Mouse (Mus musculus): Measurements from ENCODE around the gene Zfp507.

Gene Zfp507

DNA sequence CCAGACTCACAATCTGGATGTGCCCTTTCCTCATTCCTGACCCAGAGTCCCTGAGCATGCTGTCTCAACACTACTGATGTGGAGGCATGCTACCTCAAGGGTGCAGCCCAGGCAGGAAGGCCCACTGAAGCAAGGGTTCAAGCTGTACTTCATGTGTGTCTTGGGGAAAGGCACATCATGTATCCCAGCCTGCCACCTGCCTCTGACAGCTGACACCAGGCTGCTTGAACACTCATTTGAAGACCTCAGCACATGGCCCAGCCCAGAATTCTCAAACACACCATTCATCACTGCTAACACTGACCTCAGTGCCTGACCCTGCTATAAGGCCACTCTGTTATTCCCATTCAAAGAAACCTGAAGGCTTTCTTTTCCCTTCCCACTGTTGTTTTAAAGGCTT is 20.6 kb downstream of the Zfp507 start:
- CTCF ChIA-PET: no interaction called here

DNA sequence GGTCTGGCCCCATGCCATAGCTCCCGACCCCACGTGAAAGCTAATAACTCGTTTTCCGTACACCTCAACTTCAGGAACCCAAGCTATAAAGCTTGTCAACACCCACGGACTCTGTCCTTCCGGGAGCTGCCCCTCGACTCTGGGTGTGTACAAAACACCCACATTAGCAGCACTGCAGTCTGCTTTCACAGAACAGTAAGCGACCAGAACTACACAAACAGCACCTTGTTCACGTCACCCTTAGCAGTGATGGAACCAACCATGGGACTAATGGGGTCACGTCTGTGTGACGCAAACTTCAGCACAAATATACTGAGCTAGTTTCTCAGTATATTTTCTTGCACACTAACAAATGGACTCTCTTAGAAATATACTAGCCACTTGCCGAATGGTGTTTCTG is 28.7 kb downstream of the Zfp507 start:
- CTCF ChIA-PET: no interaction called here

DNA sequence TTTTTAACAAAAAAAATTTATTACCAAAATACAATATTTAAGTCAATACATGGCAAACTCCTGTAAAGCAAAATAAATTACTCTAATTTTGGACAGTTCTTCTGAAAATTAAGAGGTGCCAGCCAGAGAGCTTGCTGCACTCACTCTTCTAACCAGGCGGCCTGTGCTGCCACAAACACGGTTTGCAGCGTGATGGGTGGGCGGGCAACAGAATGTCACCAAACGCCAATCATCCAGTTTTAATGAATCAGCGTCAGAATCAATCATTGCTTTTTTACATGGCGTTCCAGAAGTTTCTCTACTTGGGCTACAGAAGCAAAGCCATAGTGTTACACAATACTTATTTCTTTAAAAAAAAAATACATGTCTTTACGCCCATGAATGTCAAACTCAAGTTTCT is 30.5 kb downstream of the Zfp507 start:
- CTCF ChIA-PET: no interaction called here

DNA sequence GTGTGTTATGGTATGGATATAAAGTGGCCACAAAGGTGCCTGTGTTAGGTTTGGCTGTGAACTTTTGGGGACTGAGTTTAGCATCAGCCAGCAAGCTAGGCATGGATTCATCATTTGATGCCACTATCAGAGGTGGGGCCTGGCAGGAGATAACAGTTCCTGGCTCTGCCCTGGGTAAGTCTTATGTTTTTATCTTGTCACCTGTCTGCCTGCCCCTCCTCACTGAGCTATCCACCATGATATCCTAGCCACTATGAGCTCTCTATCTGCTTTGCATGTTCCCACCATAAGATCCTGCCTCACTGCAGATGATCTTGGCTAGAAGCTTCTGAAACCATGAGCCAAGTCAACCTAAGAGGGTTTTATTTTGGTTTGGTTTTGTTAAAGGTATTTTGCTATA is 31.7 kb downstream of the Zfp507 start:
- CTCF ChIA-PET: no interaction called here

DNA sequence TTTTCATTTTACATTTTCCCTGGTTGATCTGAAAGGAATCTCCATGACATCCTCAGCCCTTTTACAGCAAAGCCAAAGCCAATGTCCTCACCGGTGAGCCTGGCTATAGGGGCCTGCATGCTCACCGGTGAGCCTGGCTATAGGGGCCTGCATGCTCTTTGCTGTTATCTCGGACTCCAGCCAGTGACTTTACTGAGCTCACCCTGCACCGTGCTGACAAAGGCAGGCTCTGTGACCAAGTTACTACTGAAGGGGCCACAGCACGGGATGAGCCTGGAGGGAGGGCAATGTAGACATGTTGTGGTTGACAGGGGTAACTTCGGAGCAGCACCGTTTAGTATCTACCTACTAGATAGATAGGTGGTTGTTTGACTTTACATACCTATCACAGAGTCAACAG is 32.7 kb downstream of the Zfp507 start:
- CTCF ChIA-PET: no interaction called here

DNA sequence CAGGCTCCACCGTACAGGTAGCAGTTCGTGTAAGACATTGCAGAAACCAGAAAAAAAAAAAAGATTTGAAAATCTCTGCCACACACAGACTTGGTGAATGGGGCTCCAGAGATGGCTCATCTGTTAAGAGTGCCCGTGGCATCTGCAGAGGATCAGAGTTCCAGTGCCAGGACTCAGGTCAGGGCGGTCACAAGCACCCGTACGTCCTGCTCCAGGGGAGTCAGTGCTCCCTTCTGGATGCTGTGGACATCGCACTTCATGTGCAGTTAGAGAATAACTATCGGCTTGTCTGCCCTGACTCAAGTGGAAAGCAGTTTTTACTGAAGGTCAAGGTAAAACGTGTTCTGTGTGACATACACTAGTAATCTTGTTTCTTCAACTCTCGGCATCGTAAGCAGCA is 38.3 kb downstream of the Zfp507 start:
- CTCF ChIA-PET: no interaction called here

DNA sequence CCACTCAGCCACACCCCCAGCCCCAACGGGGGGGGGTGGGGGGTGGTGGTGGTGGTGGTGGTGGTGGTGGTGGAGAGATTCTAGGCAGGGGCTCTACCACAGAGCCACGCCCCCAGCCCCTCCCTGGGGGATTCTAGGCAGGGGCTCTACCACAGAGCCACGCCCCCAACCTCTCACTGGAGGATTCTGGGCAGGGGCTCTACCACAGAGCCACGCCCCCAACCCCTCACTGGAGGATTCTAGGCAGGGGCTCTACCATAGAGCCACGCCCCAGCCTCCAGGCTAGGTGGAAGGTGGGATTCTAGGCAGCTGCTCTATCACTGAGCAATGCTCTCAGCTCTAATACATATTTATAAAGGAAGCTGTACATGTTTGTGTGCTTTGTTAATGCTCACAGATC is 41.0 kb downstream of the Zfp507 start:
- CTCF ChIA-PET: no interaction called here

DNA sequence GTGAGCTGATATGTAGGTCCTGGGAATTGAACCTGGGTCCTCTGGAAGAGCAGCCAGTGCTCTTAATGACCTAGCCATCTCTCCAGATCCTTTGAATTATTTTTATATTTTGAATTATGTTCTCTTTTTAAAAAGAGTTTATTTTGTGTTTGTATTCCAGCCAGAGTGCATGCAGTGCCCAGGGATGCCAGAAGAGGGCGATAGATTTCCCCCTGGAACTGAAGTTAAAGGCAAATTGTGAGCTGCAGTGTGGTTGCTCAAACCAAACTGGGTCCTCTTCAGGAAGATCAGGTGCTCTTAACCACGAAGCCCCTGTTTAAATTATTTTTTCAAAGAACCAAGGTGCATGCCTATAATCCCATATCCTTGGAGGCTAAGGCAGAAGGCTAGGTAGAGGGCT is 43.2 kb downstream of the Zfp507 start:
- CTCF ChIA-PET: no interaction called here

DNA sequence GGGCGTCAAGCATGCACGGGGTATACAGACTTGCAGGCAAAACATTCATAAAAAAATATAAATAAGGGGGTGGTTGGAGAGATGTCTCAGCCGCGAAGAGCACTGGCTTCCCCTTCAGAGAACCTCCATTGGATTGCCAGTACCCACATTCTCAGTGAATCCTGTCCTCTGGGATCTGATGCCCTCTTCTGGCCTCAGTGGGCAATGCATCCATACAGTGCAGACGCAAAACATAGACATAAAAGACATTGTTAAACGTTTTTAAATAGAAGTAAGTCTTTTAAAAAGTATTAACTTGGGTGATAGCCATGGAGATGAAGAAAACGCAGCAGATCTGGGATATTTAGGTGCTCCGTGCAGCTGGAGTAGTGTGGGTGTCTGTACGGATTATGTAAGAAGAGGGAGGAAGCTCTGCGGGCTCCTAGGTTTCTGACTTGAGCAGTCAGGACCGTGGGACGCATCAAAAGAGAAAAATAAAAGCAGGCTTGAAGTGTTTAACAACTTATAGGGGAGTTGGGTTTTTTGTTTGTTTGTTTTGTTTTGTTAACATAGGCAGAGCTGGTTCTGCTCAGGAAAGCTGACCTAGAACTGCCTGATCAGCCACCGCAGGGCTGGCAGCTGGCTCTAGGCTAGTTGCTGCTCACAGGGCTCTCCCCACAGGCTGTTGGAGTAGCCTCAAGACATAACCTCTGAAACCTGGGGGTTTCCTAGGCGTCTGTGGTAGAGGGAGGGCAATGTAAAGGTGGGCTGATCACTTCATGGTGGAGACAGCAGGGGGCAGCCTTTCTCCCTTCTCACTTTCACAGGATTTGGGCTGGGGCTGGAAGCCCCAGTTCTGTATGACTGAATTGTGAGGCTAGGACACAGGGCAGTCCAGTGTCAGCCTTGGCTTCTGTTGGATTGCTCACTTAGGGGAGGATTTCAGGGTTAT is 46.0 kb downstream of the Zfp507 start:
- CTCF ChIA-PET: interaction anchor here (0.7 kb wide), 1 partner anchor 15 kb away, joined by 5 read pairs; no protein-coding TSS in a partner anchor

DNA sequence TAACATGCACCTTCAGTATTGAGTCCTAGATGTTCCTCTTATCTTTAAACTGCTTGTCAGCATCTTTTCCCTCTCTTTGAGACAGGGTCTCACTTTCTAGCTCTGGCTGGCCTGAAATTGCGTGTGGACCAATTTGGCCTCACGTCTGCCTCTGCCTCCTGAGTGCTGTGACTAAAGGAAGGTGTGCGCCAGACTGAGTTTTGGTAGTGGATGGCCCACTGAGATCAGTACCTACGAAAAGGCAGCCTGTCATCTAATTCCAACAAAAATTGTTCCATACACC is 48.0 kb downstream of the Zfp507 start:
- CTCF ChIA-PET: no interaction called here

DNA sequence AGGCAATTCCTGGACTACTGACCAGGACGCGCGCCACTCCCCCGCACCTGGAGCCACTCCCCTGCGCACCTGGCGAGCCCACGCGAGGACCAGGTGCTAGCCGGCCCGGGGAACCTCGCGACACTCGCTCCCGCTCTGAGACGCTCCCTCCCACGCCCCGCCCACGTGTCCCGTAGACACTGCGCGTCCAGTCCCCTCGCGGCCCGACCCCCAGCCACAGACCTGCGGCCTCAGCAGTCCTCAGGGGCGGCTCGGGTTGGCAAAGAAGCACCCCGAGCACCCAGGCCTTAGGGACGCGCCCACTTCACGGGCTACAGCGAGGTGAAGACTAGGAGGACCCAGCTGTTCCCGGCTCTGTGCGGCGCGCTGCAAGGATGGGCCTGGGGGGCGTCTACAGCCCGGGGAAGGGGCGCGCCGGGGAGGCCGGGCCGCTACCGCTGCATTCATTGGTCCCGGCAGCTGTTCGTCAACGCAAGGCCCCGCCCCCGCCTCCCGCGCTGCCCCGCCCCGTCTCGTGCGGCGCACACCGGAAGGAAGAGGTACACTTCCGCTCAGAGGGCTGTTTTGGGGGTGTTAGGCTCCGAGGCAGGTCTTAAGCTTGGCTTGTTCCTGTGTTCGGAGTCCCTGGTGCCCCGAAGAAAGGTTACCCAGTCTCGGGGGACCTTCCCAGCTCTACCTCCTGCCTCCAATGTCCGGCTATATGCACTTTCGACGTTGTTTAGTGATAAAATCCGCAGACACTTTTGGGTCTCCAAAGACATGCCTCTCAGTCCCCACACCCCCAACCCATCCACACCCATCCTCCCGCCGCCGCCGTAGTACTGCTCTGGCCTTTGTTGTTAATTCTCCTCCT is 48.5 kb downstream of the Zfp507 start, which contains the start of gene Dpy19l3:
Gene Dpy19l3 (minus strand): TSS at position 422 of the 853 bp plus-strand sequence.
- CTCF ChIA-PET: interaction anchor here (0.7 kb wide), 1 partner anchor 727 kb away, joined by 3 read pairs; no protein-coding TSS in a partner anchor

DNA sequence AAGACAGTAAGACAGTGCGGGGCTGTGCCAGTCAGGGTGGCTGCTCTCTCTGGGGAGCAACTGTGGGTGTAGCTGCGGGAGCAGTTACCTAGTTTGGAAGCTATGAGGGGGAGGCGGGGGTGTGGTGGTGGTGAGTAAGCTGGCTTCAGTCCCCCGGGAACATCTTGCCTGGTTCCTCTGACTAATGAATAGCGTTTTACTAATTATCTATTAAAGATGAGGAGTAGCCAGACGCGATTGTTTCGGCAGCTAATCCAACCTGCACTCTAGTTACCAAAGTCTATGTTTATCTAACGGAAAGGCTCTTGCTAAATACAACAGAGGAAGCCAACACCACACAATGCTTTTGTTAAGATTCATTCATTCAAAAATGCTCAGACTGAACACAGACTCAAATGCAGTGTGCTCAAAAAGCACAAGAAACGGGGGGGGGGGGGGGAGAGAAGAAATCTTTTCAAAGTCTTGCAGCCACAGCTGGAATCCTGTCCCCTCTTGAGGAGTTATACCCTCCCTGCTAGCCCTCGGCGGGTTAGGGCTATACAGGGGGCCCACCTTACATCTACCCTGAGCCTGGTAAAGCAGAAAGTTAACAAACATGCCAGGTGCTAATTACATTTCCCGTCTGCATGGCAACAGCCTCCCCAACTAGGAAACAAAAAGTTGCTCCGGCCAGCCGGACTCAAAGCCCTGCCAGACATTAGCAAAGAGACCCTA is 49.3 kb downstream of the Zfp507 start:
- CTCF ChIA-PET: interaction anchor here (0.6 to 0.7 kb wide), 2 partner anchors 726 to 866 kb away, joined by 3 to 6 read pairs; no protein-coding TSS in a partner anchor

DNA sequence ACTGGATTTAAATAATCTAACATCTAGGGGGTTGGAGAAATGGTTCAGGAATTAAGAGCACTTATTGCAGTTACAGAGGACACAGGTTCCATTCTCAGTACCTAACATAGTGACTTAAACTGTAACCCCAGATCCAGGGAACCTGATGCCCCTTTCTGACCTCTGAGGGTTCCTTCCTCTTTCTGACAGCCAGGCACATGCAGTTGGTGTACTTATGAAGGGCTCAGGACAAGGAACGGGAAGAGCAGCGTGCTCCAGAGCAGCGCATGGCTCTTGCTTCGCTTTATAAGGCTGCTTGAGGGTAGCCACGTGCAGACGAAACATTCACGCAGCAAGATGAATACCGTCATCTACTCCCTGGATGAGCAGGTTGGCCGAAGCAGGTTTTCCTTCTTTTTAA is 51.9 kb downstream of the Zfp507 start:
- CTCF ChIA-PET: no interaction called here

DNA sequence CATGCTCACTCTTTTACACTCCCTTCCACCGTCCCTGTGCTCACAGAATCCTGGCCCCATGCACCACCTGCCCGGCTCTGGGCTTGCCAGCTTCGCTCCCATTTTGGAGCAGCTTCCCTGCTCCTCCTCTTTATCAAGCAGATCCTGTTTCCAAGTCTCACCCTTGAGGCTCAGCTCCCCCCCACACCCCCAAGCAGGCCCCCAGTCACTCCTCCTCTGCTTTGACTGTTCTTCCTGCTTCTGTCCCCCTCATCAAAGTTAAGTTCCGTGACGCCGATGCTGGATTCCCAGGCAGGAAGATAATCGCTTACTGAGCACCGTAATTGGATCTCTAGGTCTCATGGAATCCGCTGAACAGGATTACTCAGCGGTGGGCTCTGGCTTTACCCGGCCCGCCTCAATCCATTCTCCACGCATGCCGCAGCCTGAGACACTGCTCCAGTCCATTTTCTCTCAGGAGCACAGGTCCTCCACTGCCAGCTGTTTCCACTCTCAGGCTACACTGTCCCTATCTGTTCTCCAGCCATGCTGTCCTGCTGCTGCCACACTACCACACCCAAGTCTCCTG is 55.3 kb downstream of the Zfp507 start:
- CTCF ChIA-PET: interaction anchor here (0.5 kb wide), 1 partner anchor 15 kb away, joined by 10 read pairs; no protein-coding TSS in a partner anchor

DNA sequence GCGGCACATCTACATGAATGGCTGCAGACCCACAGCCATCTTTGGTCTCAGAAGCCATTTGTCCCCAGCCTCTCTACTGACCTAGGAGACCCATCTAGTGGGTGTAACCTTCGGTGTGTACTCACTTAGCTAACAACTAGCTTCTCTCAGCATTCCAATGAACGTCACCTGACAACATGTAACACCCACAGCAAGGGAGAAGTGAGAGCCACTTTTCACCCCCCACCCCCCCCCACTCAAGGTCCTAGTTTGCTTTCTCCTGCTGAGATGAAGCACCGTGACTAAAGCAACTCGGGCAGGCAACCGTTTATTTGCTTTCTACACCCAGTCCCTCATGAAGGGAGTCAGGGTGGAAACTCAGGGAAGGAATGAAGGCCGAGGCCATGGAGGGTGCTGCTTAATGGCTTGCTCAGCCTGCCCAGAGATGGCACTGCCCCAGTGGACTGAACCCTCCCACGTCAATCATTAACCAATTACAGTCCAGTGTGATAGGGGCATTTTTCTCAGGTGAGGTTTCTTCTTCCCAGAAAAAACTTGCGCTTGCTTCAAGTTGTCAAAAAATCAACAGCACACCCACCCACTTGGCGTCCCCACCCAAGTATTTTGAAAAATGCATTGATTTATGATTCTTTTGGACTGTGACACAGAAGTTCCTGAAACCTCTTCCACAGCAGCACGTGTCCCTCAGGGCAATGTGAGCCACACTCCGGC is 56.0 kb downstream of the Zfp507 start:
- CTCF ChIA-PET: interaction anchor here (0.5 kb wide), 1 partner anchor 16 kb away, joined by 10 read pairs; no protein-coding TSS in a partner anchor

DNA sequence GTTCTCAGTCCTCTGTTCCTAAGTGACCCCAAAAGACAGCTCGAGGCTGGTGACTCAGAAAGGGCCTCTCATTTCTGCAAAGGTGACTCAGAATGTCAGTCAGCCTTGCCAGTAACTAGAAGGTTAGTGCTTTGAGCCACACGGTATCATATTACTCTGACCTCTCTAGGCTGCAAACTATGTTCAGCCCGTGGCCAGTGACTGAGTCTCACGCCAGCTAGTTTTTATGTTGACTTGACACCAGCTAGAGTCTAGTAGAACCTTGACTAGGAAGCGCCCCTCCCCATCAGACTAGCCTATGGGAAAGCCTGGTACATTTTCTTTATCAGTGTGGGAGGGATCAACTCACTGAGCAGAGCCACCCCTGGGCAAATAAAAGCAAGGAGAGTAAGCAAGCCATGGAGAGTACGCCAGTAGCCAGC is 57.5 kb downstream of the Zfp507 start:
- CTCF ChIA-PET: no interaction called here

DNA sequence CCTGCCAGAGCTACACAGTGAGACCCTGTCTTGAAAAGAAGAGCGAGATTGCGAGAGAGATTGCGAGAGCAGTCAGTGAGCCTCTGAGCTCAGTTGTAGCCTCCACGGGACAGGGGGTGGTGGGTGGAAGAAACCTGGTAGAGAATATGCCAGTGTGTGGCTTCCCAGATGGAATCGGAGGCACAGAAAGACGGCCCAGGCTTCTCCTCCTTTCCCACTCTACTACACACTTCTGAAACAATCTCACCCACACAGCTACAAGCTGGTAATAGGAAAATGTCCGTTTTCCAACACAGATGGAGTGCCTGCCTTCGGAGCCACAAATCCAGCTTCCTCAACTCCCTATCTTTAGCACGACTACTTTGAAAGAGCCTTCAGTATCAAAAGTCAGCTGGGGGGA is 58.0 kb downstream of the Zfp507 start:
- CTCF ChIA-PET: no interaction called here

DNA sequence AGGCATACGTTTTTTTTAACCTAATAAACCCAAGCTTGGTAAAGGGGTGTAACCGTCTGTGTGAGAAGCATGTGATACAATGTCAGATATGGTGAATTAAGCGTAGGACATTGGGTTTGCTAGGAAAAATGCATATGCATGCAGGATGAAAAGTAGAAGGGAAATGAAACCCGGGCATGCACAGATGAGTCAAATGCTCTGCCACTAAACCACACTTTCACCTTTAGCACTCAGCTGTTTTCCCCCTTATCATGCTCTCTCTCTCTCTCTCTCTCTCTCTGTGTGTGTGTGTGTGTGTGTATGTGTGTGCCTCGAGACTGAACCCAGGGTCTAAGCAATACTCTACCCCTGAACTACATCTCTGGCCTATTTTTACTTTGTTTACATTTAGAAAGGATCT is 60.5 kb downstream of the Zfp507 start:
- CTCF ChIA-PET: interaction anchor here (0.6 kb wide), 1 partner anchor 14 kb away, joined by 5 read pairs; no protein-coding TSS in a partner anchor

DNA sequence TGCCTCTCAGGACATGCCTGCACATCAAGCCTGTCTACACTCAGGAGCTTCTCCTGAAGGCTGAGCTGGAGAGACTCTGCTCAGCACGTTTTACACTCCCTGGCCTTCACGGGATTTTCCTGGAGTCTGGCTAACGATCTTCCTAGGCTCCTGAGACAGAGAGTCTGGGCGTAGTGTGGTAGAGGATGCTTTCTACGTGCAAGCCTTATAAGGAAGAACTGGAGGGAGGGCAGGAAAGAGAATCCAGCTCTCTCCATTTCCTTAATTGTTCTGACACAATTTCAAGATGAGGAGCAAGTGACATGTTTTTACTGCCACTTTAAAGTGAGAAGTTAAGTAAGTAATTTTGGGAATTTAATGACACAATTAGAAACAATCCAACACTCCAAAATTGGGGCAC is 60.9 kb downstream of the Zfp507 start:
- CTCF ChIA-PET: interaction anchor here (0.6 kb wide), 1 partner anchor 14 kb away, joined by 5 read pairs; no protein-coding TSS in a partner anchor

DNA sequence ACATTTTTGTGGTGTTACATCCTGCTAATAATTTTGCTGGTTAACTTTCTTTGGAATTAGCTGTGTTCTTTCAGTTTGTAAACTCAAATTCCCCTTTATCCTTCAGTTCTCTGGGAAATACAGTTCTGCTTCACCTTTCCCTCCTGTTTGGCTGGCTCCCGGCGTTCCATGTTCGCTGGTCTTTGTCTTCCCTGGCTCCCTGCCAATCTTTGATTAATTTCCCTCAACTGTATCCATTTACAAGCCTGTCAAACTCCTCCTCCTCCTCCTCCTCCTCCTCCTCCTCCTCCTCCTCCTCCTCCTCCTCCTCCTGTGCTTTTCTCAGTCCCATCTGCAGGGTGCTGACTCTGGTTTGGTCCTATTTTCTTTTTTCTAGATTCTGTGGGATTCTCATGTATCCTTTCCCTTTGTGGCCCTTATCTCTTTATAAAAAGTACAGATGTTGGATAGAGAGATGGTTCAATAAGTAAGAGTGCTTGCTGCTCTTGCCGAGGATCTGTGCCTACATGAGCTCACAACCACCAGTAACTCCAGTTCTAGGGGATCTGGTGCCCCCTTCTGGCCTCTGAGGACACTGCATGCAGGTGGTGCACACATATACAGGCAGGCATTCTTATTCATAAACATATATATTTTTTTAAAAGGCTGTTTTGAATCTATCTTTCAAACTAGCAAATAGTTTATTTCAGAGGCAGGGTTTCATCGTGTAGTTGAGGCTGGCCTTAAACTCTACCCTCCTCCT is 62.1 kb downstream of the Zfp507 start:
- CTCF ChIA-PET: no interaction called here

All from spleen, embryonic (tissue).